Comparison of ENCODE assay signal across 8 mouse cellular contexts in the genomic region with DNA sequence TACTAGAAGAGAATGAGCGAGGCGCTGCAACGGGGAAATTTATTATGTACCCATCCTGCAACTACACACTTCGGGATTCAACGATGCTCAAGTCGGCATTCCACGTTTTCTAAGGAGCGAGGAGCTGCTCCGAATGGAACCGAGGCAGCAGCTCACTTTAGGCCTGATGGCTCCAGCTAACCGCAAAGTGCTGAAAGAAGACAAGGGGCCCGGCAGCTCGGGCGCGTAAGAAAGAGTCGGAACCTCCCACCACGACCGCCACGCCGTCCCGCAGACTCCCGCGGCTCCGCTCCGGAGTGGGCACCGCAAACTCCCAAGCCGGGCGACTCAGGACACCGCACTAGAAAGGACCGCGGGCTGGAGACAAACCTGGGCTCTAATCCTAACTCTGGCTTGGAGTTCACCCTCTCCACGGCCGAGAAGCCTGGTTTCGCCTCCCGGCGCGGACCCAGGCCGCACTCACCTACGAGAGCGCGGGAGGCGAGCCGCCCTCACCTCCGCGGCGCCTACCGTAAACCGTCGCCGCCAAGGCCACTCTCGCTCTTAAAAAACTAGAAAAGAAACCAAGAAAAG. TPM values are rescaled to one million over a fixed set of nuclear protein-coding genes. Genes with fewer than 3 reads are reported as not detected.
DNase-seq lines count a peak whose midpoint lies in the region; ATAC-seq lines count a peak whose summit lies in the region.

No protein-coding gene starts in this region.

- peaks cover 13% of the 10 kb centered on the region for H3K4me1 ChIP-seq in heart, embryonic 11.5 days (ENCODE audit: control insufficient read depth, insufficient read depth, low read length)
- peaks cover 20% of the 10 kb centered on the region for H3K4me1 ChIP-seq in limb, embryonic 10.5 days
- peaks cover 31% of the 10 kb centered on the region for H3K4me1 ChIP-seq in midbrain, embryonic 10.5 days

- peak; percentile 11; the same call in 1 of the 2 replicates for ATAC-seq in heart, embryonic 11.5 days (replicated peaks; ENCODE audit: insufficient number of reproducible peaks, low FRiP score, low TSS enrichment)

- H3K36me3 ChIP-seq in heart, embryonic 11.5 days (ENCODE audit: control insufficient read depth, insufficient read depth, low read length), result no peaks in the 10 kb centered on the region
- no peaks in the 10 kb centered on the region for H3K36me3 ChIP-seq in limb, embryonic 10.5 days
- no peaks in the 10 kb centered on the region for H3K36me3 ChIP-seq in midbrain, embryonic 10.5 days

- H3K27ac ChIP-seq in heart, embryonic 11.5 days (ENCODE audit: low read depth, low read length), result peak overlapping the region; percentile 84
- H3K27ac ChIP-seq in limb, embryonic 10.5 days, result peak overlapping the region; percentile 91
- peak overlapping the region; percentile 93 for H3K27ac ChIP-seq in midbrain, embryonic 10.5 days (replicated peaks)

- peak overlapping the region; percentile 85 for H3K4me2 ChIP-seq in heart, embryonic 11.5 days

- WGBS in heart, embryonic 11.5 days (ENCODE audit: insufficient replicate concordance), result under 1% methylated on average over 51 of the region's 51 CpGs
- under 1% methylated on average over 51 of the region's 51 CpGs for WGBS in limb, embryonic 10.5 days
- under 1% methylated on average over 51 of the region's 51 CpGs for WGBS in midbrain, embryonic 10.5 days

- DNase-seq in heart, adult 9 months (ENCODE audit: low spot score in 2 of 2), result no peak
- peak; percentile 17 for DNase-seq in A20 (ENCODE audit: low read depth, low spot score)
- peak; percentile 7 to 12 for DNase-seq in adrenal gland, postnatal 4 days (ENCODE audit: low spot score in 2 of 2)
- peak; percentile 24 to 29 for DNase-seq in frontal cortex, postnatal 14 days (ENCODE audit: low spot score in 2 of 2)
- no peak for DNase-seq in limb, embryonic 10.5 days (ENCODE audit: low spot score)
- no peak for DNase-seq in midbrain, embryonic 10.5 days (ENCODE audit: low spot score)
- DNase-seq in Muller cell, postnatal 12 days (ENCODE audit: inconsistent ontology term), result no peak

- peak overlapping the region; percentile 99 for H3K4me3 ChIP-seq in heart, embryonic 11.5 days (ENCODE audit: low read depth, low read length)
- peak overlapping the region; percentile 80 for H3K4me3 ChIP-seq in limb, embryonic 10.5 days
- peak overlapping the region; percentile 98 for H3K4me3 ChIP-seq in midbrain, embryonic 10.5 days

- no peaks in the 10 kb centered on the region for H3K9me3 ChIP-seq in heart, embryonic 11.5 days (replicated peaks; ENCODE audit: control insufficient read depth, low read length)
- no peaks in the 10 kb centered on the region for H3K9me3 ChIP-seq in limb, embryonic 10.5 days (replicated peaks)
- no peaks in the 10 kb centered on the region for H3K9me3 ChIP-seq in midbrain, embryonic 10.5 days (replicated peaks)

- H3K27me3 ChIP-seq in heart, embryonic 11.5 days (ENCODE audit: control insufficient read depth, insufficient read depth, low read length), result no peaks in the 10 kb centered on the region
- no peaks in the 10 kb centered on the region for H3K27me3 ChIP-seq in limb, embryonic 10.5 days (ENCODE audit: low read depth, poor library complexity, severe bottlenecking)
- H3K27me3 ChIP-seq in midbrain, embryonic 10.5 days (ENCODE audit: low read depth, poor library complexity, severe bottlenecking), result no peaks in the 10 kb centered on the region

- peak overlapping the region; percentile 94 for H3K9ac ChIP-seq in heart, embryonic 11.5 days (ENCODE audit: low read depth, low read length)

RNA-seq across cellular contexts. Expression of a gene that starts 0.6 kb away (rescaled TPM):
- 23.2 and 25.9 TPM in 2 replicates for polyA plus RNA-seq in heart, embryonic 11.5 days (2014; fragmentation: Nextera tagmentation; extraction: Ambion mirVana)
- total RNA-seq in adrenal gland, postnatal 4 days (2021), result 10 to 100 TPM; 26.2 to 26.7 TPM
- polyA plus RNA-seq in limb, embryonic 10.5 days (2016; fragmentation: Nextera tagmentation; extraction: Ambion mirVana), result 42.1 and 49.2 TPM in 2 replicates
- 45.2 and 49.5 TPM in 2 replicates for polyA plus RNA-seq in midbrain, embryonic 10.5 days (2016; fragmentation: Nextera tagmentation; extraction: Ambion mirVana)

RNA-seq across cellular contexts. Expression of a gene that starts 0.7 kb away (rescaled TPM):
- 44.3 and 45.6 TPM in 2 replicates for polyA plus RNA-seq in heart, embryonic 11.5 days (2014; fragmentation: Nextera tagmentation; extraction: Ambion mirVana)
- 10 to 100 TPM; 43.8 to 50.1 TPM for total RNA-seq in adrenal gland, postnatal 4 days (2021)
- polyA plus RNA-seq in limb, embryonic 10.5 days (2016; fragmentation: Nextera tagmentation; extraction: Ambion mirVana), result 81.0 and 89.0 TPM in 2 replicates
- polyA plus RNA-seq in midbrain, embryonic 10.5 days (2016; fragmentation: Nextera tagmentation; extraction: Ambion mirVana), result 91.8 and 98.8 TPM in 2 replicates

Comparison
In these comparisons a context has a peak if more than half of its experiments do, and no peak if none do; other contexts are left out.
1. DNase-seq: peak in A20 (single experiment), adrenal gland, postnatal 4 days (2 of 2) and frontal cortex, postnatal 14 days (2 of 2); none in heart, adult 9 months (0 of 2), limb, embryonic 10.5 days (single experiment), midbrain, embryonic 10.5 days (single experiment) and Muller cell, postnatal 12 days (single experiment).
2. Peak in every context shown above with its lines, with median percentiles within 50 percentile points of each other: H3K27ac ChIP-seq and H3K4me3 ChIP-seq.